8 mouse cellular contexts compared by ENCODE assay signal in the genomic region with DNA sequence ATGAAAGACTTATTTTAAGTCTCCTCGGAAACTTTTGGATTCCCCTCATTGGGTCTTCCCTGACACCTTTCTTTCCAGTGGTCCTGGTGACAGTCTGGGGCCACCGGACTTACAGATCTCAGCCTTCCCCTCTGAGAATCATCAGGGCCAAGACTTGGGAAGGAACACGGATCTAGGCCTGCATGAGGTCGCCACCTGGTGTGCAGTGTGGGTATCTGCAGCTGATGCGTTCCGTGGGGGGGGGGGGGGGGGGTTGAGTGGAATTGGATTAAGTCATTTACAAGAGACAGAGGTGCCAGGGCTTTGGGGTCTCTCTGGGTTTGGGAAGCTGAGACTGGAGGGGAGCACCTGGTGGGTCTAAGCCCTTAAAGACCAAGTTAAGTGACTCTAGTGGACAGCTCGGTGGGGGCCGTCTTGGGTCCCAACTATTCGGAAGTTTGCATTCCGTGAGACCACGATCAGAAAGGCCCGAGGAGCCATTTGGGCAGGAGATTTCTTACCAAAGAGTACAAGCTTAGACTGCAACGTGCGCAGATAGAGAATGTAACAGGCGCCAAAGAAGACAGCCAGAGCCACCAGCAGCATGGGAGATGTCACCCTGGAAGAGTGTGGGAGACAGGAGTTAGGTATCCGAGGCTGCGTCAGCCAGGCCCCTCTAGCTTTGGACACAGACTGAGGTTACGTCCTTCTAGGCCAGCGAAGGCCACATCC. TPM values are rescaled to one million over a fixed set of nuclear protein-coding genes. Genes with fewer than 3 reads are reported as not detected.
DNase-seq lines count a peak whose midpoint lies in the region; ATAC-seq and TF ChIP-seq lines count a peak whose summit lies in the region.

No protein-coding gene starts in this region.

- peak; percentile 83 for TF ChIP-seq CTCF in bone marrow, adult 2 months (IDR thresholded peaks at IDR 0.05; ENCODE audit: control insufficient read depth, insufficient read depth, low read length)

- H3K27me3 ChIP-seq in hindbrain, embryonic 15.5 days = no peaks in the 10 kb centered on the region
- H3K27me3 ChIP-seq in liver, embryonic 13.5 days = no peaks in the 10 kb centered on the region
- no peaks in the 10 kb centered on the region for H3K27me3 ChIP-seq in myocyte (ENCODE audit: control insufficient read depth, insufficient read depth, insufficient read length)

- peak overlapping the region; percentile 83 for H3K4me3 ChIP-seq in bone marrow, adult 2 months (replicated peaks; ENCODE audit: control insufficient read depth, low read depth, low read length)
- H3K4me3 ChIP-seq in hindbrain, embryonic 15.5 days = peak overlapping the region; percentile 69
- peak overlapping the region; percentile 78 for H3K4me3 ChIP-seq in liver, embryonic 13.5 days (replicated peaks)
- peak overlapping the region; percentile 64 for H3K4me3 ChIP-seq in myocyte

- peak overlapping the region; percentile 2 for H3ac ChIP-seq in myocyte (ENCODE audit: control insufficient read depth, insufficient read length)

- peak overlapping the region; percentile 14; the same call in 1 of the 2 replicates for H3K27ac ChIP-seq in bone marrow, adult 2 months (ENCODE audit: control insufficient read depth, insufficient read depth, low read depth, low read length, poor library complexity)
- H3K27ac ChIP-seq in hindbrain, embryonic 15.5 days (replicated peaks) = peak overlapping the region; percentile 82
- H3K27ac ChIP-seq in liver, embryonic 13.5 days = peak overlapping the region; percentile 88

- H3K79me2 ChIP-seq in myocyte (ENCODE audit: control insufficient read depth, insufficient read depth) = no peaks in the 10 kb centered on the region

- no peak for TF ChIP-seq POLR2A in bone marrow, adult 2 months (IDR thresholded peaks at IDR 0.05; ENCODE audit: borderline replicate concordance, control insufficient read depth, low read depth, low read length)
- no peak for TF ChIP-seq POLR2A in myocyte (IDR thresholded peaks at IDR 0.05; ENCODE audit: insufficient read length, low read depth)

- 10% methylated on average over 19 of the region's 19 CpGs for WGBS in bone marrow, adult 2 months
- WGBS in hindbrain, embryonic 15.5 days = 4% methylated on average over 19 of the region's 19 CpGs
- WGBS in liver, embryonic 13.5 days (ENCODE audit: insufficient replicate concordance) = 6% methylated on average over 19 of the region's 19 CpGs

- peak; percentile 36 for ATAC-seq in erythroid progenitor cell, adult 5-6 weeks (replicated peaks; ENCODE audit: low FRiP score, poor library complexity, severe bottlenecking)
- no peak for ATAC-seq in hindbrain, embryonic 15.5 days (ENCODE audit: low FRiP score, low read depth)
- ATAC-seq in liver, embryonic 13.5 days (ENCODE audit: low read depth) = no peak

- H3K4me2 ChIP-seq in hindbrain, embryonic 15.5 days = peak overlapping the region; percentile 67
- peak overlapping the region; percentile 92 for H3K4me2 ChIP-seq in liver, embryonic 13.5 days
- H3K4me2 ChIP-seq in myocyte (ENCODE audit: low read depth) = peak overlapping the region; percentile 92

- no peaks in the 10 kb centered on the region for H3K36me3 ChIP-seq in hindbrain, embryonic 15.5 days
- 0 out of 2 replicates have a peak, but pooled peaks cover 8% of the 10 kb centered on the region for H3K36me3 ChIP-seq in liver, embryonic 13.5 days
- no peaks in the 10 kb centered on the region for H3K36me3 ChIP-seq in myocyte (ENCODE audit: control insufficient read depth, insufficient read depth)

- DNase-seq in layer of hippocampus, postnatal 10 days (ENCODE audit: low spot score in 2 of 2) = peak; percentile 62 to 63
- DNase-seq in layer of hippocampus, adult 11-12 months (ENCODE audit: low spot score) = no peak
- DNase-seq in liver, embryonic 13.5 days = peak; percentile 25
- DNase-seq in right cerebral cortex, adult 18-20 months = no peak

- peaks cover 3% of the 10 kb centered on the region; the same call in 1 of the 2 replicates for H3K4me1 ChIP-seq in bone marrow, adult 2 months (ENCODE audit: control insufficient read depth, insufficient read depth, low read length)
- H3K4me1 ChIP-seq in hindbrain, embryonic 15.5 days (replicated peaks) = peaks cover 12% of the 10 kb centered on the region
- H3K4me1 ChIP-seq in liver, embryonic 13.5 days (replicated peaks) = peaks cover 31% of the 10 kb centered on the region

- peak overlapping the region; percentile 72 for H3K9ac ChIP-seq in hindbrain, embryonic 15.5 days
- peak overlapping the region; percentile 80 for H3K9ac ChIP-seq in liver, embryonic 13.5 days

- no peaks in the 10 kb centered on the region for H3K9me3 ChIP-seq in hindbrain, embryonic 15.5 days
- no peaks in the 10 kb centered on the region for H3K9me3 ChIP-seq in liver, embryonic 13.5 days (replicated peaks)

TF ChIP-seq in myocyte, 11 proteins besides CTCF, POLR2A, EP300 and RAD21:
- TF ChIP-seq MAX (IDR thresholded peaks at IDR 0.05; ENCODE audit: low read depth) (no peak), MYOD1 (IDR thresholded peaks at IDR 0.05; ENCODE audit: control insufficient read depth in 1 of 3, insufficient read length in 2 of 3, low read depth in 2 of 3) (peak in 1 of 3 experiments; percentile 32), TCF12 (IDR thresholded peaks at IDR 0.05; ENCODE audit: insufficient read depth, poor library complexity, severe bottlenecking) (no peak), E2F4 (IDR thresholded peaks at IDR 0.05; ENCODE audit: insufficient read depth) (no peak)
TF ChIP-seq in myocyte: peak in this region for 1.

RNA-seq across cellular contexts. Expression of gene Rabac1, which starts 1.1 kb away (rescaled TPM):
- total RNA-seq in layer of hippocampus, postnatal 10 days (2021) = 100 to 1,000 TPM; 247 to 271 TPM
- polyA plus RNA-seq in bone marrow, adult 2 months (2011; ENCODE audit: insufficient read depth, insufficient read length, low replicate concordance, missing spikeins) = 31.0 and 76.4 TPM in 2 replicates
- total RNA-seq in erythroid progenitor cell, adult 5-6 weeks (2015; ENCODE audit: low replicate concordance) = 8.3 and 8.8 TPM in 2 replicates
- total RNA-seq in erythroid progenitor cell, adult 5-6 weeks (2017; ENCODE audit: low replicate concordance) = 7.3 and 18.0 TPM in 2 replicates
- polyA plus RNA-seq in hindbrain, embryonic 15.5 days (2015; fragmentation: Nextera tagmentation; extraction: Ambion mirVana) = 302 and 308 TPM in 2 replicates
- 56.4 and 59.5 TPM in 2 replicates for polyA plus RNA-seq in liver, embryonic 13.5 days (2015; fragmentation: Nextera tagmentation; extraction: Ambion mirVana)
- 309 TPM for polyA plus RNA-seq in myocyte (2012; fragmentation: generic; extraction: Trizol)

RNA-seq across cellular contexts. Expression of gene Gm4881, which starts 27.1 kb away (rescaled TPM):
- total RNA-seq in layer of hippocampus, postnatal 10 days (2021) = not detected
- polyA plus RNA-seq in bone marrow, adult 2 months (2011; ENCODE audit: insufficient read depth, insufficient read length, low replicate concordance, missing spikeins) = not detected in 2 replicates
- total RNA-seq in erythroid progenitor cell, adult 5-6 weeks (2015; ENCODE audit: low replicate concordance) = not detected in 2 replicates
- total RNA-seq in erythroid progenitor cell, adult 5-6 weeks (2017; ENCODE audit: low replicate concordance) = not detected in 2 replicates
- polyA plus RNA-seq in hindbrain, embryonic 15.5 days (2015; fragmentation: Nextera tagmentation; extraction: Ambion mirVana) = 5.2 and 5.4 TPM in 2 replicates
- not detected in 2 replicates for polyA plus RNA-seq in liver, embryonic 13.5 days (2015; fragmentation: Nextera tagmentation; extraction: Ambion mirVana)
- not detected for polyA plus RNA-seq in myocyte (2012; fragmentation: generic; extraction: Trizol)

RNA-seq across cellular contexts. Expression of gene Atp1a3, which starts 34.3 kb away (rescaled TPM):
- 1,000 to 10,000 TPM; 1,908 to 2,310 TPM for total RNA-seq in layer of hippocampus, postnatal 10 days (2021)
- polyA plus RNA-seq in bone marrow, adult 2 months (2011; ENCODE audit: insufficient read depth, insufficient read length, low replicate concordance, missing spikeins) = 6.1 and 13.9 TPM in 2 replicates
- total RNA-seq in erythroid progenitor cell, adult 5-6 weeks (2015; ENCODE audit: low replicate concordance) = 5.4 and 15.1 TPM in 2 replicates
- 3.3 TPM in 1 of 2 replicates, not detected in the other for total RNA-seq in erythroid progenitor cell, adult 5-6 weeks (2017; ENCODE audit: low replicate concordance)
- 487 and 576 TPM in 2 replicates for polyA plus RNA-seq in hindbrain, embryonic 15.5 days (2015; fragmentation: Nextera tagmentation; extraction: Ambion mirVana)
- 0.82 and 0.87 TPM in 2 replicates for polyA plus RNA-seq in liver, embryonic 13.5 days (2015; fragmentation: Nextera tagmentation; extraction: Ambion mirVana)
- 6.6 TPM for polyA plus RNA-seq in myocyte (2012; fragmentation: generic; extraction: Trizol)

Comparison
In these comparisons a context has a peak if more than half of its experiments do, and no peak if none do; other contexts are left out.
1. DNase-seq: peak in layer of hippocampus, postnatal 10 days (2 of 2) and liver, embryonic 13.5 days (single experiment); none in layer of hippocampus, adult 11-12 months (single experiment) and right cerebral cortex, adult 18-20 months (single experiment).
2. H3K27ac ChIP-seq: peak in every context shown above with its lines; median percentile 88 in liver, embryonic 13.5 days; 82 in hindbrain, embryonic 15.5 days; 14 in bone marrow, adult 2 months.
3. RNA of gene Atp1a3, which starts 34.3 kb away (polyA plus RNA-seq): 487 to 576 TPM in hindbrain, embryonic 15.5 days; 6.1 to 13.9 TPM in bone marrow, adult 2 months, 6.6 TPM in myocyte (single experiment) and 0.82 to 0.87 TPM in liver, embryonic 13.5 days; every median in the first group is over 10 times any median in the second.
4. Peak in every context shown above with its lines, with median percentiles within 50 percentile points of each other: H3K4me3 ChIP-seq and H3K4me2 ChIP-seq.